Mouse (Mus musculus) hindbrain, embryonic 16.5 days (tissue): Measurements from ENCODE around the gene Sema3f. TPM values are rescaled to one million over a fixed set of nuclear protein-coding genes. Genes with fewer than 3 reads are reported as not detected.

Experiments
- ATAC-seq: fragments of 200-750 bp; cut with Nextera tagmentation; 2 replicates; pipeline ENCODE4 v1.8.0; 2017; ENCODE audit warnings: moderate TSS enrichment, moderate library complexity
- H3K27ac ChIP-seq: fragments of 300-500 bp; sonication (generic); 2 replicates; pipeline ENCODE4 v1.5.1; 2014; ENCODE audit warnings: low read depth, mild to moderate bottlenecking, control low read depth, low read length, moderate library complexity
- H3K27me3 ChIP-seq: fragments of 300-500 bp; sonication (generic); replicated peaks from 2 replicates; pipeline ENCODE4 v1.6.1; 2014; ENCODE audit warnings: low read length; ENCODE audit not compliant: control insufficient read depth, insufficient read depth
- H3K36me3 ChIP-seq: fragments of 300-500 bp; sonication (generic); 2 replicates; pipeline ENCODE4 v1.6.1; 2014; ENCODE audit warnings: mild to moderate bottlenecking, low read length, moderate library complexity, mixed read lengths; ENCODE audit not compliant: control insufficient read depth, insufficient read depth
- H3K4me1 ChIP-seq: fragments of 300-500 bp; sonication (generic); 2 replicates; pipeline ENCODE4 v1.6.1; 2014; ENCODE audit warnings: low read depth, low read length; ENCODE audit not compliant: control insufficient read depth, insufficient read depth
- H3K4me2 ChIP-seq: fragments of 300-500 bp; sonication (generic); 2 replicates; pipeline ENCODE4 v1.6.1; 2014; ENCODE audit warnings: mild to moderate bottlenecking, low read length, control low read depth, moderate library complexity
- H3K4me3 ChIP-seq: fragments of 300-500 bp; sonication (generic); 2 replicates; pipeline ENCODE4 v1.5.1; 2014; ENCODE audit warnings: mild to moderate bottlenecking, low read length, control low read depth, moderate library complexity
- H3K9ac ChIP-seq: fragments of 300-500 bp; sonication (generic); 2 replicates; pipeline ENCODE4 v1.6.1; 2014; ENCODE audit warnings: low read depth, mild to moderate bottlenecking, control low read depth, low read length, moderate library complexity
- H3K9me3 ChIP-seq: fragments of 300-500 bp; sonication (generic); 2 replicates; pipeline ENCODE4 v1.6.1; 2014; ENCODE audit warnings: mild to moderate bottlenecking, low read length, moderate library complexity; ENCODE audit not compliant: control insufficient read depth
- WGBS: fragments of 180-500 bp; shearing (Covaris S2); extraction: QIAGEN DNeasy Blood & Tissue Kit; methylation state at CpG from one replicate; pipeline ENCODE4 v1.1.7; 2014; 5-methylcytosine and 5-hydroxymethylcytosine counted together
- polyA plus RNA-seq: library from polyadenylated mRNA; unstranded; fragments of >200 nt; fragmentation: Nextera tagmentation; extraction: Ambion mirVana; gene quantifications from 2 replicates; pipeline ENCODE4 v1.2.1, GENCODE M21; 2015

Sema3f gene
- polyA plus RNA-seq, 1 experiment from 2014 or later: 10.0 TPM

DNA sequence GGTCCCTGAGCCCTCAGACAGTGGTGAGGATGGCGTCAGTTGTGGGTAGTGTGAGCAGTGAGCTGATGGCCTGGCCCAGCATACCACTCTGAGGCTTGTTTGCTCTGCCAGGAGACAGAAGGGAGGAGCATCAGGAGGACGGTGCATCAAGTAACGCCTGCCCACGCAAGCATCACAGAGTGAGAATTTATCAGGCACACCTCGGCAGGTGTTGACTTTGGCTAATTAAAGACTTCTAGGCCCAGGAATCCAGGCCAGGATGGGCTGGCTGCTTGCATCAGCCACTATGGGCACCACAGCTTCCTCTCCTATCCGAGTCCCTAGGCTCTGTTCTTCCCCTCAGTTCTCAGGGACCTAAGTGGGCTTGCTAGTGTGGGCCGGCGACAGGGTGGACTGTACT, 47.9 kb downstream of the Sema3f start:
- 85% methylated on average over 8 of the region's 8 CpGs for WGBS
- H3K9ac ChIP-seq: no peak overlapping the region
- peaks cover 24% of the 10 kb centered on the region for H3K4me1 ChIP-seq
- H3K36me3 ChIP-seq: no peaks in the 10 kb centered on the region
- peaks cover 6% of the 10 kb centered on the region for H3K27me3 ChIP-seq
- H3K4me3 ChIP-seq: no peak overlapping the region
- no peak overlapping the region for H3K27ac ChIP-seq
- ATAC-seq: no peak
- H3K9me3 ChIP-seq: no peaks in the 10 kb centered on the region
- H3K4me2 ChIP-seq: no peak overlapping the region

DNA sequence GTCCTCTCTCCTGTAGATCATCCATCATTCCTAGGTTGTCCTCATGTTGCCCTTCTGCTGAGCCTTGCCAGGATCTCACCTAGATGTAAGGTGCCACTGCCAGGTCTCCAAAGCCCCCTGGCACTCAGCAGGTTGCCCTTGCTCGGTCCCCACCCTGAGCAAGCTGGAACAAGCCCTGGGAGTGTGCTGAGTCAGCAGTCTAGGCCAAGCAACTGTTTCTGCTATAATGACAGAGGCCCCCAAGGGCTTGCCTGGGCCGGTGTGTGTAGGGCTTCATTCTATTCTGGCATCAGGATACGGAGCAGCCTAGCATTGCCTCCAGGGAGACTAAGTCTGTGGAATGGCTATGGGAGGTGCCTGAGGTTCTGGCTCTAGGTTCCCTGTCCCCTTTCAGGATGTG, 49.5 kb downstream of the Sema3f start:
- ATAC-seq: no peak
- Histone ChIP-seq H3K9me3 (no peaks in the 10 kb centered on the region), H3K36me3 (no peaks in the 10 kb centered on the region), H3K4me2 (no peak overlapping the region), H3K27ac (no peak overlapping the region; the same call in 1 of the 2 replicates), H3K4me3 (no peak overlapping the region), H3K4me1 (peaks cover 15% of the 10 kb centered on the region), H3K27me3 (peaks cover 4% of the 10 kb centered on the region), H3K9ac (no peak overlapping the region)
- WGBS: 46% methylated on average over 3 of the region's 3 CpGs

GRCm38 (mm10) chr9:107659961-107660360, 50.3 kb downstream of the Sema3f start:
- 58% methylated on average over 3 of the region's 3 CpGs for WGBS

DNA sequence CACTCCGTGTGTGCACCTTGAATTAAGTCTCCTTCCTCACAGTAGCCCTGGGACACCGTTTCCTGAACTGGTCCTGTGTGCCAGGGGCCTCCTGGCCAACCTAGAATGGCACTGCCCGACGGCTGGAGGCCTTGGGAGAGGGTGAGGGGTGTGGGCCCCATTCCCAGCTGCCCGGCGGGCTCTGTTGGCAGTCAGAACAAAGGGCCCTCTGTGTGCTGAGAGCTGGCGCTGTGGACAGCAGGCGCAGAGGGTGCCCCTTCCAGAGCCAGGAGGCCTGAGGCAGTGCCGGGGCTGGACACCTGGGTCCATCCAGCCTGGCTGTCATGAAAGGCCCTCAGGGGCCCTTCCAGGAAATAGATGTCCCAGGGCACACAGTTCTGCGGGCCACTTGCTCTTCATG, 50.7 kb downstream of the Sema3f start:
- H3K4me1 ChIP-seq: peaks cover 15% of the 10 kb centered on the region

More at GRCm38 (mm10) chr9:107659961-107660360, 50.3 kb downstream of the Sema3f start:
- Histone ChIP-seq H3K4me1 (peaks cover 15% of the 10 kb centered on the region), H3K9me3 (no peaks in the 10 kb centered on the region), H3K4me2 (no peak overlapping the region), H3K36me3 (no peaks in the 10 kb centered on the region), H3K4me3 (no peak overlapping the region), H3K9ac (no peak overlapping the region), H3K27ac (peak overlapping the region; percentile 73), H3K27me3 (no peaks in the 10 kb centered on the region)
- ATAC-seq: peak; percentile 66

DNA sequence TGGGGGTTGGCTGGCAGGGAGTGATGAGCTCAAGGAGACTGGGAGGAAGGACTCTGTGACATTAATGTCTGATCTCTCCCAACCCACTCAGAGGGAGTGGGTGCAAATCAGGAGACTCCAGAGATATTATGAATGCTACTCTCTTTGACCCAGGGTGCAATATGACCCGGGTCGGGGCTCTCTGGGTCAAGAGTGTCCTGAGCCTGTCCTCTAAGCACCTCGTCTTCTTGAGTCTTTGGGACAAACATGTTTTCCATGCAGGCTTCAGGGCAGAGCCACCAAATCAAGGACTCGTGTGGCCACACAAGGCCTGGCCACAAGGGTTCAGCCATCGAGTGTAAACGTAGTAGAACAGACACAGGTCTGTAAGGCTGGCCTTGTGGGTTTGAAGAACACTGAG, 52.2 kb downstream of the Sema3f start:
- Histone ChIP-seq H3K27ac (no peak overlapping the region), H3K27me3 (no peaks in the 10 kb centered on the region), H3K4me1 (peaks cover 10% of the 10 kb centered on the region), H3K9me3 (no peaks in the 10 kb centered on the region), H3K9ac (no peak overlapping the region), H3K4me2 (no peak overlapping the region), H3K36me3 (no peaks in the 10 kb centered on the region), H3K4me3 (no peak overlapping the region)
- WGBS: 90% methylated on average over 6 of the region's 6 CpGs
- no peak for ATAC-seq

More for the DNA sequence above, 50.7 kb downstream of the Sema3f start:
- peak overlapping the region; percentile 73 for H3K27ac ChIP-seq
- no peak overlapping the region for H3K9ac ChIP-seq
- H3K27me3 ChIP-seq: no peaks in the 10 kb centered on the region
- WGBS: 52% methylated on average over 9 of the region's 10 CpGs
- no peak overlapping the region for H3K4me3 ChIP-seq
- no peaks in the 10 kb centered on the region for H3K36me3 ChIP-seq
- ATAC-seq: peak; percentile 90
- H3K9me3 ChIP-seq: no peaks in the 10 kb centered on the region
- no peak overlapping the region for H3K4me2 ChIP-seq

DNA sequence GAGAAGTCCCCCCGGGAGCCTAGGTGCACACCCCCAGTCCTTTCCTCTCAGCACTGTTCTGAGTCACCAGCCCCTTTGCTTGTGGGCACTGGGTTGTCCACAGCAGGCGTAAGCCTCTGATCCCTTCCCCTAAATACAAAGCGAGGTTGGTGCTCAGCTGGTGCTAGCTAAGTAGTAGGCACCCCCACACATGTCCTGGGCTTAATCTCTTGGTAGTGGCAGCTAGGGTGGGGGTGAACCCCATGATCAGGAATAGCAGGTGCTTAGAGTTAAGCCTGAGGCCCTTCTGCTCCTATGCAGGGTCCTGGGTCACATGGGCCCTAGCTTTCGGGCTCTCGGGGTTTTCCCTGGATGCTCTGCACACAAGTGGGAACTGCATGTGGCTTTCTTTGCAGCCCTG, 53.1 kb downstream of the Sema3f start:
- no peak for ATAC-seq
- H3K27me3 ChIP-seq: no peaks in the 10 kb centered on the region
- H3K36me3 ChIP-seq: no peaks in the 10 kb centered on the region

DNA sequence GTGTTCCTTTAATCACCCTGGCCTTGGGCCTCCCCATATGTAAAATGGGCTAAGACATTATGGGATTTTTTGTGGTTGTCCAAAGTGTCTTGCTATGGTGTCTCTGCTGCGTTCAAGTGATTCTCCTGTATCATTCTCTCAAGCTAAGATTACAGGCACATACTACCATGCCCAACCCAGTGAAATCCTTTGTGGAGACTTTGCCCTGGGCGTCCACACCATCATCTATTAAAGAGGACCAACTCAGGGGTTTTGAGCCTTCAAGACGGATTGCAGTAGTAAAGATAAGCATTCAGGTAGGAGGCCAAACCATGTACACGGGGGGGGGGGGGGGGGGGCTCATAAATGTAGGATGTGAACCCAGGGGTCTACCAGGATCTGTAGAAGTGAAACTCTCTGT, 55.7 kb downstream of the Sema3f start:
- 79% methylated on average over 4 of the region's 4 CpGs for WGBS
- Histone ChIP-seq H3K27me3 (no peaks in the 10 kb centered on the region), H3K4me3 (no peak overlapping the region), H3K4me1 (peaks cover 10% of the 10 kb centered on the region), H3K9me3 (no peaks in the 10 kb centered on the region), H3K9ac (no peak overlapping the region), H3K36me3 (no peaks in the 10 kb centered on the region), H3K27ac (no peak overlapping the region), H3K4me2 (no peak overlapping the region)
- no peak for ATAC-seq

More for the DNA sequence above, 53.1 kb downstream of the Sema3f start:
- no peaks in the 10 kb centered on the region for H3K9me3 ChIP-seq
- 85% methylated on average over 5 of the region's 5 CpGs for WGBS
- H3K4me2 ChIP-seq: no peak overlapping the region
- no peak overlapping the region for H3K4me3 ChIP-seq
- H3K27ac ChIP-seq: no peak overlapping the region
- H3K4me1 ChIP-seq: peaks cover 7% of the 10 kb centered on the region
- H3K9ac ChIP-seq: no peak overlapping the region

- Histone ChIP-seq H3K4me3 (no peak overlapping the region), H3K27me3 (no peaks in the 10 kb centered on the region), H3K4me1 (peaks cover 10% of the 10 kb centered on the region), H3K4me2 (no peak overlapping the region), H3K27ac (no peak overlapping the region), H3K9ac (no peak overlapping the region), H3K36me3 (no peaks in the 10 kb centered on the region), H3K9me3 (no peaks in the 10 kb centered on the region)
- WGBS: 88% methylated on average over 2 of the region's 2 CpGs
- ATAC-seq: no peak
These were observed 56.8 kb downstream of the Sema3f start for GRCm38 (mm10) chr9:107653474-107653873.

- Histone ChIP-seq H3K9ac (no peak overlapping the region), H3K36me3 (no peaks in the 10 kb centered on the region), H3K27me3 (no peaks in the 10 kb centered on the region), H3K9me3 (no peaks in the 10 kb centered on the region), H3K4me2 (no peak overlapping the region), H3K4me3 (no peak overlapping the region), H3K27ac (peak overlapping the region; percentile 75), H3K4me1 (peaks cover 10% of the 10 kb centered on the region)
- ATAC-seq: peak; percentile 90
- 20% methylated on average over 12 of the region's 12 CpGs for WGBS
These were observed 59.4 kb downstream of the Sema3f start for GRCm38 (mm10) chr9:107650708-107651481.
